Mouse (Mus musculus): ENCODE results near the gene Angptl7.

Gene Angptl7

DNA sequence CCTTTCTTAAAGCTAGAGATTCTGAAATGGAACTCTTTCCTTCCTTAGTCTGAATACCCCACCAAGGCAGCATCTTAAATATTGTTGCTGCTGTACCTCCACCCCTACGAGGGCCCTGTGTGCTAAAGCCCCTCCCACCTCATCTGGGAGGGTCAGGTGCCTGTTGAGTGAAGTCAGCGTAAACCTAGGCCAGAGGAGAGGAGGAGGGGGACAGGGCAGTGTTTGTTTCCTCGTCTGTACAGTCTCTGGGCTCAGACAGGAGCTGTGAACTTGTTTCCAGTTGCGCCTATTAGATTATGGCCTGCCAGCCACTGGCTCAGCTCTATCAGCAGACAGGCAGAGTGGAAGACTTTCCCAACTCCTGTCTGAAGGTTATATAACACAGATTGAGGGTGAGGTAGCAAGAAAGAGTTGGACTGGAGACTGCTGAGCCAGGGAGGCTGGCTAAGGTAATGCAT, at the start of gene Angptl7:
Gene Angptl7, minus strand, starts transcription at position 51 of the 458 bp plus-strand sequence.
- DNase-seq (ENCODE audit: low spot score in 2 of 2) = peak in 1 of 2 experiments; percentile 22

DNA sequence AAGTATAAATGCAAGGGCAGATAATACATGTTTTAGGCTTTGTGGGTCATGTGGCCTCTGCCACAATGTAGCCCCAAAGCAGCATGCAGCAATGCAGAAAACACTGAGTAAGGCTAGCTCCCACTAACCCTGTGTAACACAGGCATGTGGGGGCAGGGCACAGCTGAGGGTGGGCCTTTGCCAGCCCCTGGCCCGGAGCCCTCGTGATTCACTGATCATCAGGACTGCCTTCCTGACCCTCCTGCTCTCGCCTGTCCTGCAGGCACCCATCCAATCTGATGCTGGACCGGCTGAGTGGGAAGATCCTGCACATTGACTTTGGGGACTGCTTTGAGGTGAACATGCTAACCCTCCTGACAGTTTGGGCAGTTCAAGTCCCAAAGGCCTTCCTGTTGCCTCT, 48.8 kb upstream of the Angptl7 start:
- DNase-seq (ENCODE audit: low spot score in 2 of 2) = no peak

DNA sequence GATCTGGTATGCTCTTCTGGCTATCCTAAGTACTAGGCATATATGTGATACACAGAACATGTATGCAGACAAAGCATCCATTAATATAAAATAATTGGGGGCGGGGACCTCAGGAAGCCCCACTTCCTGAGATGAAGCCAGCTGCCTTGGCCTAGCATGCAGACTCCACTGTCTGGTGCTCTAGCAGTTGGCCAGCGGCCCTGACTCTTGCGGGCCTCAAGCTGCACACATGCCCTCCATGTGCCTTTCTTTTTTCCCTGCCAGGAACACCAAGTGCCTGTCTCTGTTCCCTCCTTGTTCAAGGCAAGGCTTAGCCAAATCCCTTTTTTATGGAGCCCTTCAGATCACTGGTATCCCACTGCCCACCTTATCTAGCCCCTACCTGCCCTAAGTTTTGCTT, 35.6 kb upstream of the Angptl7 start:
- DNase-seq (ENCODE audit: low spot score in 2 of 2) = no peak

GRCm38 (mm10) chr4:148533613-148534328, 33.5 kb upstream of the Angptl7 start:
- no peak for DNase-seq (ENCODE audit: low spot score in 2 of 2)

DNA sequence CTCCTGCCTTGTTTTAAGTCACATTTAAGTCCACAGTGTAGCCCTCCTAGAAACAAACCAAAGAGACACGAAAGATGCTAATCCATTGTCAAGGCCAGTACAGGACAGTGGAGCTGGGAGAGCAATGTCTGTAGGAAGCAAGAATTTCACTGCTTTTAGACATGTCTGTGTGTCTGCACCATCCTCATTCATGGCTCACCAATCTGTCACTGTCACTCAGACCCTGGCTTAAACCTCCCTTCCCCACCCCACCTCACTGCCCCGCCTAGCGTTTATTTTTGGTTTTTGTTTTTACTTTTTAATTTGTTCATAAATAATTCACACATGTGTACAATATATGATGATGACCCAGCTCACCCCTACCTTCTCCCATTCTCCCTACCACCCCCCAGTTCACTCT, 32.3 kb upstream of the Angptl7 start:
- no peak for DNase-seq (ENCODE audit: low spot score in 2 of 2)

DNA sequence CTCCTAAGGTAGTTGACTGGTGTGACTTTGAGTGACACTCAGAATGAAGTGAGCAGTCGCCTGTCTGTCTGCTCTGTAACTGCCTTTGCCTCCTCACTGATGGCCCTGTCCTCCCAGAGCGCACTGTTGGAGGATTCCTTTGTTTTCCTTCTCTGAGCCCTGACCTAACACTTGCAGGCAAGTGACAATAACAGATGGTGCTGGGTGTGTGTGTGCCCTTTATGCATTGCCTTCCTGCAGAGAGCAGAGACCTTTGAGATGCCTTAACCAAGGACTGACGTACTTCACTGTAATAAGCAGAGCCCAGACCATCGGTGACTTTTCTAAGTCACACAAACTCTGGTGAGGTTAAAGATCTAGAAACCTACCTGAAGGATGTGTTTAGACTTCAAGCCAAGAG, 31.1 kb upstream of the Angptl7 start:
- DNase-seq (ENCODE audit: low spot score in 2 of 2) = no peak

GRCm38 (mm10) chr4:148530778-148531177, 30.5 kb upstream of the Angptl7 start:
- DNase-seq (ENCODE audit: low spot score in 2 of 2) = no peak

DNA sequence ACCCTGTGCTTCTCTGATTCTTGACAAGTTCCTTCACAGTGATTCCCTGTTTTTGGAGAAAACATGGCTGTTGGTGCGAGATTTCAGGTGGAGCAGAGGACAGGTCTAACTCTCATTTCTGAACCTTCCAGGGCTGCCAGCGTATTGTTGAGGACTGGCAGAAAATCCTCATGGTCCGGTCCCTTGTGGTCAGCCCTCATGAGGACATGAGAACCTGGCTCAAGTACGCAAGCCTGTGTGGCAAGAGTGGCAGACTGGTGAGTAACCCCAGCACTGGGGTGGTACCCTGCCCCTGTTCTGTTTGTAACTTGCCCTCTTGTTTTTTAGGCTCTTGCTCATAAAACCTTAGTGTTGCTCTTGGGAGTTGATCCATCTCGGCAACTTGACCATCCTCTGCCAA, 30.1 kb upstream of the Angptl7 start:
- no peak for DNase-seq (ENCODE audit: low spot score in 2 of 2)

GRCm38 (mm10) chr4:148527158-148527910, 27.1 kb upstream of the Angptl7 start:
- DNase-seq (ENCODE audit: low spot score in 2 of 2) = no peak

- DNase-seq (ENCODE audit: low spot score in 2 of 2) = no peak
Measured at GRCm38 (mm10) chr4:148523538-148523937, 23.3 kb upstream of the Angptl7 start.

GRCm38 (mm10) chr4:148518235-148518795, 18.1 kb upstream of the Angptl7 start:
- DNase-seq (ENCODE audit: low spot score in 2 of 2) = no peak

DNA sequence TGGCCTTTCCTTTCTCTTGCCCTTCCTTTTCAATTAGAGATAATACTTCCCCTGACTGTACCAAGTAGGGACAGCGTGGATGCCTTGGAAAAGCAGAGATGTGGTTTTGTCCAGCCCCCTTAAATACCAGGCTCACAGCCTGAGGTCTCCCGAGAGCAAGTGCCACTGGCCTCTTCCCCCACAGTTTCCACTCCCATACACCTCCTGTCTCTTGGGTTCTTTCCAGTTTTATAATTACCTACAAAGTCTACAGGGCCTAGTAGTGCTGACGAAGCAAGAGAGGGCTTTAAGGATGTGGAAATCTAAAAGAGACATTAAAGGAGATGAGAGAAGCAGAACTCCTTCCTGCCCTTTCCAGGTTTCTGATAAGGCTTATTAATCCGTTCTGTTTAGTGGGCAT, 17.5 kb upstream of the Angptl7 start:
- DNase-seq (ENCODE audit: low spot score in 2 of 2) = no peak

DNA sequence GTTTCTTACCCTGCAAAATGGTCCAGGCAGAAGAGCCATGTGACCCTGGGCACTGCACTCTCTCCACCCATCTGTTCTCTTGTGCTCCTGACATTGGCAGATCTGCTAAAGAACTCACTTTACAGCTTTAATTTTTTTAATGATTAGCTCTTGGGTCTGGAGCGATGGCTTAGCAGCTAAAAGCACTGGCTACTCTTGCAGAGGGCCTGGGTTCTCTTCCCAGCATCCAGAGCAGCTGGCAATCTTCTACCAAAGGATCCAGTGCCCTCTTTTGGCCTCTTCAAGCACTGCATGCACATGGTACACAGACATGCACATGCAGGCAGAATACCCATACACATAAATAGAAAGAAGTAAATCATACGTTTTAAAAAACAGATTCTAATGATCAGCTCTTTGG, 15.1 kb upstream of the Angptl7 start:
- DNase-seq (ENCODE audit: low spot score in 2 of 2) = no peak

GRCm38 (mm10) chr4:148513021-148513559, 12.8 kb upstream of the Angptl7 start:
- no peak for DNase-seq (ENCODE audit: low spot score in 2 of 2)

- DNase-seq (ENCODE audit: low spot score in 2 of 2) = no peak
Measured at GRCm38 (mm10) chr4:148511334-148511733, 11.1 kb upstream of the Angptl7 start.

DNA sequence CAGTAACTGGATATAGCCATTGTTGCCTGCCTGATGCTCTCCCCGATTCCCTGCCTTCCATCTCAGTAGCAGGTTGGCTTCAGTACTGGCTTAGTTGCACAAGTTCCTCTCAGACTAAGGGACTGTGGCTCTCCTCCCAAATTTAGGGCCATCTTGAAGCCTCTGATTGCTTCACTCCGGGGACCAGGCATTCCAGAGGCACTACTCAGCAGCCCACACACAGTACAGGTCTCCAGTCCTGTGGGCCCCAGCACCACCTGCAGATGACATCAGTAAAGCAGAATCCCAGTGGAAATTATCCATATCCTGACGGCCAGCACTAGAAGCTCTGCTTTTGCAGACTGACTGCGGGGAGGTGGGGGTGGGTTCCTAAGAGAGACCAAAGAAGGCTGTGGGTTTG, 10.4 kb upstream of the Angptl7 start:
- DNase-seq (ENCODE audit: low spot score in 2 of 2) = no peak

DNA sequence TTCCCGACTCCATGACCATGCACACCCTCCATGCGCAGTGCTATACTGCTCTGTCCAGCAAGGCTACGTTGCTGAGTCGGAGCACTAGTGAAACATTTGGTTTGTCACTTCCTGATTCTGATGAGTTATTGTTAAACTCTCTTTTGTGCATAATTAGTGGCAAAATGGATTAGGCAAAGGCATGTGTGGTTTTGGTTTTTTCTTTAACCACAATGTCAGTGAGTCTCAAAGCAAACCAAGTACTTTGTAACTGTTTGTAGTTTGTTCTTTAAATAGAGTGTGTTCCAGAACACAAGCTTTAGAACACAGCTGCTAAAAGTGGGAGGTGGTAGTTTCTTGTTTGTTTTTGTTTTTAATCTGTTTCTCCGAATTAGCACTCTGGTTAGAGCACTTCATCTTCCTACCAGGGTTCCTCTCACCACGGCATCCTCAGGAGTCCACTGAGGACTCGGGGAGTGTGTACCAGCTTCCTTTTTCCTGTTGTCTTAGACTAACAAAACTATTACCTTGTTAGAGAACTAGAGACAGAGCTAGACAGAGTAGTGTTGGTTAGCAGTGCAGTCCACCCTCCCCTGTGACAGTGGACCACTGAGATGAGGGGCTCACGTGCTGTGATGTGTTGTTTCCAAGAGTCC, 9.3 kb upstream of the Angptl7 start:
- no peak for DNase-seq (ENCODE audit: low spot score in 2 of 2)

- DNase-seq (ENCODE audit: low spot score in 2 of 2) = no peak
Measured at GRCm38 (mm10) chr4:148508084-148508849, 8.0 kb upstream of the Angptl7 start.

GRCm38 (mm10) chr4:148507585-148507984, 7.3 kb upstream of the Angptl7 start:
- DNase-seq (ENCODE audit: low spot score in 2 of 2) = no peak

- peak in 1 of 2 experiments; percentile 16 for DNase-seq (ENCODE audit: low spot score in 2 of 2)
Measured at GRCm38 (mm10) chr4:148504497-148504959, 4.3 kb upstream of the Angptl7 start.
